Mouse (Mus musculus) heart, embryonic 15.5 days (tissue): Measurements from ENCODE around the gene Kcnd3. TPM values are rescaled to one million over a fixed set of nuclear protein-coding genes. Genes with fewer than 3 reads are reported as not detected.

ENCODE experiments used
- ATAC-seq: fragments of 200-750 bp; cut with Nextera tagmentation; replicated peaks from 2 replicates; pipeline ENCODE4 v1.8.0; 2017; ENCODE audit warnings: low read depth, moderate TSS enrichment; ENCODE audit not compliant: insufficient number of reproducible peaks, insufficient read depth, low FRiP score
- H3K27ac ChIP-seq: fragments of 300-500 bp; sonication (generic); 2 replicates; pipeline ENCODE4 v1.5.1; 2015; ENCODE audit warnings: mild to moderate bottlenecking, inconsistent platforms
- H3K27me3 ChIP-seq: fragments of 300-500 bp; sonication (generic); 2 replicates; pipeline ENCODE4 v1.6.1; 2015; ENCODE audit warnings: inconsistent platforms
- H3K36me3 ChIP-seq: fragments of 300-500 bp; sonication (generic); 2 replicates; pipeline ENCODE4 v1.6.1; 2015; ENCODE audit warnings: mild to moderate bottlenecking, inconsistent platforms
- H3K4me1 ChIP-seq: fragments of 300-500 bp; sonication (generic); replicated peaks from 2 replicates; pipeline ENCODE4 v1.6.1; 2015; ENCODE audit warnings: inconsistent platforms
- H3K4me2 ChIP-seq: fragments of 300-500 bp; sonication (generic); 2 replicates; pipeline ENCODE4 v1.6.1; 2015; ENCODE audit warnings: inconsistent platforms, mild to moderate bottlenecking, moderate library complexity
- H3K4me3 ChIP-seq: fragments of 300-500 bp; sonication (generic); 2 replicates; pipeline ENCODE4 v1.5.1; 2015; ENCODE audit warnings: mild to moderate bottlenecking, inconsistent platforms
- H3K9ac ChIP-seq: fragments of 300-500 bp; sonication (generic); 2 replicates; pipeline ENCODE4 v1.6.1; 2015; ENCODE audit warnings: mild to moderate bottlenecking, inconsistent platforms
- H3K9me3 ChIP-seq: fragments of 300-500 bp; sonication (generic); replicated peaks from 2 replicates; pipeline ENCODE4 v1.6.1; 2016; ENCODE audit warnings: inconsistent platforms
- WGBS: fragments of 180-500 bp; shearing (Covaris S2); methylation state at CpG from one replicate; pipeline ENCODE4 v1.1.7; 2015; ENCODE audit warnings: mixed read lengths; 5-methylcytosine and 5-hydroxymethylcytosine counted together
- polyA plus RNA-seq: library from polyadenylated mRNA; unstranded; fragments of >200 nt; fragmentation: Nextera tagmentation; extraction: Ambion mirVana; gene quantifications from 2 replicates; pipeline ENCODE4 v1.2.1, GENCODE M21; 2015

The Kcnd3 gene
- polyA plus RNA-seq, 1 experiment from 2014 or later: 0.44 TPM

- no peaks in the 10 kb centered on the region for H3K36me3 ChIP-seq
- WGBS: 66% methylated on average over 4 of the region's 4 CpGs
- H3K27me3 ChIP-seq: no peaks in the 10 kb centered on the region
- no peak overlapping the region for H3K4me3 ChIP-seq
- no peak overlapping the region for H3K27ac ChIP-seq
- ATAC-seq: no peak
- no peaks in the 10 kb centered on the region for H3K4me1 ChIP-seq
- no peak overlapping the region for H3K9ac ChIP-seq
- no peak overlapping the region for H3K4me2 ChIP-seq
- H3K9me3 ChIP-seq: no peaks in the 10 kb centered on the region
Observed at GRCm38 (mm10) chr3:105567472-105567871, 115.3 kb downstream of the Kcnd3 start.

GRCm38 (mm10) chr3:105568403-105568802 is 116.3 kb downstream of the Kcnd3 start:
- H3K9me3 ChIP-seq: no peaks in the 10 kb centered on the region
- H3K9ac ChIP-seq: no peak overlapping the region
- WGBS: 86% methylated on average over 8 of the region's 8 CpGs
- H3K36me3 ChIP-seq: no peaks in the 10 kb centered on the region
- H3K27ac ChIP-seq: no peak overlapping the region
- no peak for ATAC-seq
- no peak overlapping the region for H3K4me3 ChIP-seq
- H3K4me1 ChIP-seq: no peaks in the 10 kb centered on the region
- H3K27me3 ChIP-seq: no peaks in the 10 kb centered on the region
- no peak overlapping the region for H3K4me2 ChIP-seq

GRCm38 (mm10) chr3:105568851-105569250 is 116.7 kb downstream of the Kcnd3 start:
- WGBS: 77% methylated on average over 9 of the region's 9 CpGs
- H3K36me3 ChIP-seq: no peaks in the 10 kb centered on the region
- no peaks in the 10 kb centered on the region for H3K27me3 ChIP-seq
- H3K27ac ChIP-seq: no peak overlapping the region
- no peaks in the 10 kb centered on the region for H3K9me3 ChIP-seq
- ATAC-seq: no peak
- H3K4me3 ChIP-seq: no peak overlapping the region
- H3K4me1 ChIP-seq: no peaks in the 10 kb centered on the region
- no peak overlapping the region for H3K9ac ChIP-seq
- H3K4me2 ChIP-seq: no peak overlapping the region

GRCm38 (mm10) chr3:105569310-105569752 is 117.2 kb downstream of the Kcnd3 start:
- Histone ChIP-seq H3K4me2 (no peak overlapping the region), H3K36me3 (no peaks in the 10 kb centered on the region), H3K27ac (no peak overlapping the region), H3K27me3 (no peaks in the 10 kb centered on the region), H3K4me1 (no peaks in the 10 kb centered on the region), H3K4me3 (no peak overlapping the region), H3K9me3 (no peaks in the 10 kb centered on the region), H3K9ac (no peak overlapping the region)
- 59% methylated on average over 6 of the region's 6 CpGs for WGBS
- ATAC-seq: no peak

- H3K27me3 ChIP-seq: no peaks in the 10 kb centered on the region
- no peaks in the 10 kb centered on the region for H3K9me3 ChIP-seq
- H3K4me3 ChIP-seq: no peak overlapping the region
- no peak for ATAC-seq
- no peaks in the 10 kb centered on the region for H3K4me1 ChIP-seq
- no peak overlapping the region for H3K27ac ChIP-seq
- no peak overlapping the region for H3K4me2 ChIP-seq
- no peak overlapping the region for H3K9ac ChIP-seq
- 70% methylated on average over 9 of the region's 9 CpGs for WGBS
- H3K36me3 ChIP-seq: no peaks in the 10 kb centered on the region
Observed at GRCm38 (mm10) chr3:105569950-105570349, 117.8 kb downstream of the Kcnd3 start.

GRCm38 (mm10) chr3:105570818-105571217 is 118.7 kb downstream of the Kcnd3 start:
- no peaks in the 10 kb centered on the region for H3K27me3 ChIP-seq
- no peaks in the 10 kb centered on the region for H3K4me1 ChIP-seq
- no peak for ATAC-seq
- no peaks in the 10 kb centered on the region for H3K9me3 ChIP-seq
- H3K36me3 ChIP-seq: no peaks in the 10 kb centered on the region
- no peak overlapping the region for H3K9ac ChIP-seq
- H3K4me3 ChIP-seq: no peak overlapping the region
- H3K4me2 ChIP-seq: no peak overlapping the region
- H3K27ac ChIP-seq: no peak overlapping the region
- WGBS: 29% methylated on average over 3 of the region's 3 CpGs

GRCm38 (mm10) chr3:105571944-105572343 is 119.8 kb downstream of the Kcnd3 start:
- no peaks in the 10 kb centered on the region for H3K27me3 ChIP-seq
- H3K4me2 ChIP-seq: no peak overlapping the region
- no peak overlapping the region for H3K4me3 ChIP-seq
- H3K36me3 ChIP-seq: no peaks in the 10 kb centered on the region
- no peaks in the 10 kb centered on the region for H3K4me1 ChIP-seq
- no peaks in the 10 kb centered on the region for H3K9me3 ChIP-seq
- no peak overlapping the region for H3K9ac ChIP-seq
- 46% methylated on average over 1 of the region's 1 CpGs for WGBS
- no peak overlapping the region for H3K27ac ChIP-seq
- ATAC-seq: no peak

- Histone ChIP-seq H3K4me1 (no peaks in the 10 kb centered on the region), H3K36me3 (no peaks in the 10 kb centered on the region), H3K27me3 (no peaks in the 10 kb centered on the region), H3K4me2 (no peak overlapping the region), H3K9ac (no peak overlapping the region), H3K27ac (no peak overlapping the region), H3K9me3 (no peaks in the 10 kb centered on the region), H3K4me3 (no peak overlapping the region)
- ATAC-seq: no peak
- 53% methylated on average over 2 of the region's 2 CpGs for WGBS
Observed at GRCm38 (mm10) chr3:105573156-105573555, 121.0 kb downstream of the Kcnd3 start.

- H3K4me1 ChIP-seq: no peaks in the 10 kb centered on the region
- H3K27ac ChIP-seq: no peak overlapping the region
- no peaks in the 10 kb centered on the region for H3K9me3 ChIP-seq
- no peak overlapping the region for H3K9ac ChIP-seq
- no peak overlapping the region for H3K4me2 ChIP-seq
- no peak for ATAC-seq
- 59% methylated on average over 3 of the region's 3 CpGs for WGBS
- H3K36me3 ChIP-seq: no peaks in the 10 kb centered on the region
- H3K4me3 ChIP-seq: no peak overlapping the region
- no peaks in the 10 kb centered on the region for H3K27me3 ChIP-seq
Observed at GRCm38 (mm10) chr3:105578320-105578719, 126.2 kb downstream of the Kcnd3 start.

GRCm38 (mm10) chr3:105581119-105581518 is 129.0 kb downstream of the Kcnd3 start:
- H3K4me1 ChIP-seq: no peaks in the 10 kb centered on the region
- H3K27me3 ChIP-seq: no peaks in the 10 kb centered on the region
- no peaks in the 10 kb centered on the region for H3K36me3 ChIP-seq
- H3K4me3 ChIP-seq: no peak overlapping the region
- H3K27ac ChIP-seq: no peak overlapping the region
- no peaks in the 10 kb centered on the region for H3K9me3 ChIP-seq
- H3K9ac ChIP-seq: no peak overlapping the region
- H3K4me2 ChIP-seq: no peak overlapping the region
- no peak for ATAC-seq
- 59% methylated on average over 6 of the region's 6 CpGs for WGBS

GRCm38 (mm10) chr3:105585734-105586159 is 133.6 kb downstream of the Kcnd3 start:
- ATAC-seq: no peak
- Histone ChIP-seq H3K4me3 (no peak overlapping the region), H3K36me3 (no peaks in the 10 kb centered on the region), H3K4me1 (no peaks in the 10 kb centered on the region), H3K27ac (no peak overlapping the region), H3K9me3 (no peaks in the 10 kb centered on the region), H3K27me3 (no peaks in the 10 kb centered on the region), H3K9ac (no peak overlapping the region), H3K4me2 (no peak overlapping the region)
- WGBS: 33% methylated on average over 4 of the region's 4 CpGs

GRCm38 (mm10) chr3:105590056-105590672 is 138.0 kb downstream of the Kcnd3 start:
- no peak for ATAC-seq
- Histone ChIP-seq H3K4me1 (no peaks in the 10 kb centered on the region), H3K27ac (no peak overlapping the region), H3K4me3 (no peak overlapping the region), H3K9ac (no peak overlapping the region), H3K36me3 (no peaks in the 10 kb centered on the region), H3K27me3 (no peaks in the 10 kb centered on the region), H3K9me3 (no peaks in the 10 kb centered on the region), H3K4me2 (no peak overlapping the region)
- WGBS: 80% methylated on average over 15 of the region's 15 CpGs
